In the genomic region with DNA sequence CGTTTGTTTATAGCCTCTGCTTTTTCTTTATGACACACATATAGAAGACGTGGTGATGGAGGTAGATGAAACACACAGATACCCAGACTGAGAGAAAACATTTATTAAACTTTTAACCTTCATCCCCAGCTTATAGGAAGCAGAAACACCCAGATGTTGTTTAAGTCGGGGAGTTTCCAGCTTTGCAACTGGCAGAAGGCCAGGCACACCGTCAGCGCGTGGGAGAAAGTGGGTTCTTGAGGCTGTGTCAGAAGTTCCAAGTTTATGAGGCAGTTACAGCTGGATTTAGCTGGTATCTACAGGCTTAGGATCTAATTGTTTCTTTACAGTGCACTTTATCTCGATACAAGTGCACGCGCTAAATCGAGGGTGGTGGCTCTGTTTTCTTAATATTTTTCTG, we compare ENCODE assay signal across 9 mouse cellular contexts.
DNase-seq lines count a peak whose midpoint lies in the region; ATAC-seq and TF ChIP-seq lines count a peak whose summit lies in the region.
"Had no signal": no experiment of that assay in that cellular context is flagged by ENCODE, and none has a peak within 500 bp of the region (broad histone marks: within the 10 kb centered on the region; RNA-seq: fewer than 3 reads in every experiment).

No protein-coding gene starts in this region.

- DNase-seq in heart, adult 11 months, result peak; percentile 94
- no peak for DNase-seq in heart, postnatal 25 days (ENCODE audit: low spot score)
- peak; percentile 93 for DNase-seq in CD4-positive helper T cell, adult 2 months (ENCODE audit: low read depth, low spot score)
- peak; percentile 16 for DNase-seq in lung, postnatal 0 days (ENCODE audit: low spot score)
- DNase-seq in layer of hippocampus, adult 8-10 months (ENCODE audit: low spot score in 2 of 2), result no peak
- DNase-seq in cerebellum, adult 18-20 months, result no peak
- DNase-seq: cerebellum, adult 11-12 months had no signal

- TF ChIP-seq CTCF in lung, postnatal 0 days (IDR thresholded peaks at IDR 0.05), result no peak

- no peaks in the 10 kb centered on the region for H3K9me3 ChIP-seq in heart, embryonic 13.5 days
- no peaks in the 10 kb centered on the region for H3K9me3 ChIP-seq in lung, postnatal 0 days (ENCODE audit: low read length)
- no peaks in the 10 kb centered on the region for H3K9me3 ChIP-seq in forebrain, embryonic 16.5 days (ENCODE audit: control insufficient read depth, low read length)

- TF ChIP-seq EP300 in lung, postnatal 0 days (IDR thresholded peaks at IDR 0.05), result no peak

- intact Hi-C loops in heart, postnatal 25 days (cut with DNase I), result no loop called here

- H3K4me3 ChIP-seq in heart, embryonic 13.5 days, result no peak overlapping the region
- no peak overlapping the region for H3K4me3 ChIP-seq in lung, postnatal 0 days (ENCODE audit: low read depth, low read length)
- no peak overlapping the region for H3K4me3 ChIP-seq in forebrain, embryonic 16.5 days (replicated peaks; ENCODE audit: low read length)

- H3K36me3 ChIP-seq in heart, embryonic 13.5 days, result no peaks in the 10 kb centered on the region
- no peaks in the 10 kb centered on the region for H3K36me3 ChIP-seq in lung, postnatal 0 days (ENCODE audit: insufficient read depth, low read length)
- H3K36me3 ChIP-seq in forebrain, embryonic 16.5 days (ENCODE audit: control insufficient read depth, insufficient read depth), result no peaks in the 10 kb centered on the region

- peaks cover 12% of the 10 kb centered on the region; the same call in 1 of the 2 replicates for H3K4me1 ChIP-seq in heart, embryonic 13.5 days
- H3K4me1 ChIP-seq in lung, postnatal 0 days (ENCODE audit: insufficient read depth, low read depth, low read length), result no peaks in the 10 kb centered on the region
- H3K4me1 ChIP-seq in forebrain, embryonic 16.5 days (replicated peaks; ENCODE audit: control insufficient read depth, insufficient read depth, low read length), result no peaks in the 10 kb centered on the region

- no peak for ATAC-seq in heart, embryonic 13.5 days (ENCODE audit: extremely low read depth, insufficient number of reproducible peaks, low FRiP score, low TSS enrichment)
- ATAC-seq in lung, postnatal 0 days, result no peak
- ATAC-seq in forebrain, embryonic 16.5 days, result no peak

- H3K27me3 ChIP-seq in heart, embryonic 13.5 days (replicated peaks), result no peaks in the 10 kb centered on the region
- H3K27me3 ChIP-seq in lung, postnatal 0 days (replicated peaks; ENCODE audit: insufficient read depth, low read length), result no peaks in the 10 kb centered on the region
- no peaks in the 10 kb centered on the region for H3K27me3 ChIP-seq in forebrain, embryonic 16.5 days (replicated peaks; ENCODE audit: control insufficient read depth, insufficient read depth, low read length)

- H3K27ac ChIP-seq in heart, embryonic 13.5 days (replicated peaks), result peak overlapping the region; percentile 5; the same call in 1 of the 2 replicates
- no peak overlapping the region for H3K27ac ChIP-seq in lung, postnatal 0 days (ENCODE audit: low read length)
- no peak overlapping the region for H3K27ac ChIP-seq in forebrain, embryonic 16.5 days (ENCODE audit: low read length)

- no peak overlapping the region for H3K9ac ChIP-seq in heart, embryonic 13.5 days
- no peak overlapping the region for H3K9ac ChIP-seq in lung, postnatal 0 days (replicated peaks; ENCODE audit: low read depth)
- no peak overlapping the region for H3K9ac ChIP-seq in forebrain, embryonic 16.5 days (replicated peaks; ENCODE audit: low read depth, low read length)

- WGBS in heart, embryonic 13.5 days, result 58% methylated on average over 10 of the region's 10 CpGs
- 50% methylated on average over 10 of the region's 10 CpGs for WGBS in lung, postnatal 0 days
- WGBS in forebrain, embryonic 16.5 days, result 82% methylated on average over 10 of the region's 10 CpGs

- no peak overlapping the region for H3K4me2 ChIP-seq in heart, embryonic 13.5 days
- no peak overlapping the region for H3K4me2 ChIP-seq in lung, postnatal 0 days (replicated peaks; ENCODE audit: low read depth, low read length)
- no peak overlapping the region for H3K4me2 ChIP-seq in forebrain, embryonic 16.5 days (ENCODE audit: low read length)

Comparison
In these comparisons a context has a peak if more than half of its experiments do, and no peak if none do; other contexts are left out.
1. DNase-seq: peak in heart, adult 11 months (single experiment), CD4-positive helper T cell, adult 2 months (single experiment) and lung, postnatal 0 days (single experiment); none in heart, postnatal 25 days (single experiment), layer of hippocampus, adult 8-10 months (0 of 2) and cerebellum, adult 18-20 months (0 of 2).